Mouse (Mus musculus) layer of hippocampus, postnatal 14 days (tissue): ENCODE data around the gene Auts2. TPM values are rescaled to one million over a fixed set of nuclear protein-coding genes. Genes with fewer than 3 reads are reported as not detected.
A peak's percentile ranks its signal among the peaks of the same experiment; 100 is the strongest.

Experiments
- DNase-seq, 2 experiments: peaks; one replicate each; pipeline ENCODE4 v3.0.0; 2021 to 2022; ENCODE audit warnings: low spot score in 2 of 2, mixed read lengths in 1 of 2
- total RNA-seq, 2 experiments: library from RNA; stranded (reverse); gene quantifications; 2 replicates each; pipeline ENCODE4 v1.2.3; 2021

Gene Auts2
- total RNA-seq, 2 experiments from 2014 or later = 134 to 151 TPM

DNA sequence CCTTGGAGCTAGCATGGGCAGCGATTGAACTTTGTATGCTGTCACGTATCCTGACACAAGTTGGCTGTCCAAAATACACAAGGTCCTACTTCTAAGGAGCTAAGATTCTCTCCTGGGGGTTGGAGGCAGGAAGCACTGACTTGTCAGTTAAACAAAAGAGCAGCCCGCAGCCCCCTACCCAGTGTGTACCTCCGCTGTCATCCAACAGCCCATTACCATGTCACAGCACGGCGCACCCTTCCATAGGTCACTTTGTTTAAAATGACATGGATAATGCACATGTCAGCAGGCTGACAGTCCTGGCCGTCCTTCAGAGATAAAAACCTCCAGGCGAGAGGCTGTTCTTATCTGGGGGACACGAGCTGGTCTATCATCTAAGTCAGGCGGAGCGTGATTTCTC, 773.9 kb downstream of the Auts2 start:
- DNase-seq = no peak

DNA sequence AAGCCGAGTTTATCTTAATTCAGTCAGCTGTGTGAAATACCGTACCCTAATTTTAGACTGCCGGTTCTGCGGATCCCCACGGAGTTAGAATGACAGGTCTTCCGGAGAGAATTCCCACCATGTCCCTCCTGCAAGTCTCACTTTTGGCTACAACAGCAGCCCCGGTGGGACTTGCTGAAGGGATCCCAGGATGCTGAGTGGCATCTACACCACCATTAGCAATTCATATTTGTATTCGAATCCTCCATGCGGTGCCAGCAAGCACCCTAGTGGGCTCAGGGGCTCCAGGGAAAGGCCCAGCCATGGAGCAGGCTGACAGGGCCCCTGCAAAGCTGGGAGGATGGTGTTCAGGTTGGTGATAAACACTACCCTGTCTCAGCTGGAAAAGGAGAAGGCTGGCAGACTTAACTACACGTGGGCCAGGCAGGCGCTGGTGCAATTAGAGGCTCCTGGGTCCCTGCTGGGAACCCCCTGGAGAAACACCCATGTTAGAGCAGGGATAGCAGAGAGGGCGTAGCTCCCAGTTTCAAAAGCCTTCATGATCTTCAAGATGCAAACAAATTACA, 775.4 kb downstream of the Auts2 start:
- no peak for DNase-seq

DNA sequence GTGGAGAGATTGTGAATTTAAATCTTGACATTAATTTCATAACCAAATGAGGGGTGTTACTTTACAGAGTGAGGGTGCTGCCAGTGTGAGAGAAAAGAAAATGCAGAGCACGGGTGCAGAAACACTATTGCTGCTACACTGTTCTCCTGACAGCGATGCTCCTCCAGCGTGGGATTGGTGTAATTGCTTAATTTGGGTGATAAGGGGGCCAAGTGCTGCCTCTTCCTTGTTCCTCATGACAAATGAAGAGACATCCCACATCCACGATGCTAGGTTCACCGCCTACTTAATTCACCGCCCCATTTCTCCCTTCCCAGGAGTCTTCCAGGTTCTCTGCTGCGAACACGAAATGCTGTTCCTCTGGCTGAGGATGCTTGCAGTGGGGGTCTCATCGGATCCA, 776.0 kb downstream of the Auts2 start:
- DNase-seq = no peak

DNA sequence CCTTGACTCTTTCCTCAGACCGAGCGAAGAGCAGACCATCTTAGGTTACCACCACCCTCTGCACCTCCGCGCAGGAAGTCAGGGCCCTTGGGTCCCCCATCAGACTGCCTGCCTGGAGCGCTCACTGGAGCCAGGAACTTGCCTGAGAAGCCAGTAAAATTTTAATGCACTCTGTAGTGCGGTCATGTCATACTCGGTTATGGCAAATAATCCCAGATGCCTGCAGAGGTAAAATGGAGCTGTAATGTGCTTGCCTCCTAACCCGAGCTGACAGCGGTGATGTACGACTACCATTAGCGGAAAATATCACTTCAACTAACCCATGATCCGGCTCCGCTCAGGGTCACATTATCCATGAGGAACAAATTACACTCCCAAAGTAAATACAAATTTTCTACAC, 783.7 kb downstream of the Auts2 start:
- no peak for DNase-seq

DNA sequence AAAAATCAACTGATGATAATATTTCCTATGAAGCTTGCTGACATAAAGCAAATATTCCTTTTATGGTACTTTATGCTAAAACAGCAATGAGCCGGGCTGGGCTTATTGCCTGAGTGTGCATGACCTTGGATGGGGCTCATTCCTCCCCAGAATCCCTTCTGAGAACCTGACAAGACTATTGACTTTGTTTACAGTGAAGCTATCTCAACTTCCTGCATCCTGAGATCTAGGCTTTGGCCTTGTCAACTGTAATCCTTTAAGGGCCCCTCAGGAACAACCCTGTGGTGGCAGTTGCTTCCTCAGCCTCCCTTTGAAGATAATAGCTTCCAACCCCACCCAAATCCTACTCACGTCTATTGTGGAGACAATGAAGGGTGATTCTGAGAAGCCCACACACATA, 792.8 kb downstream of the Auts2 start:
- no peak for DNase-seq

DNA sequence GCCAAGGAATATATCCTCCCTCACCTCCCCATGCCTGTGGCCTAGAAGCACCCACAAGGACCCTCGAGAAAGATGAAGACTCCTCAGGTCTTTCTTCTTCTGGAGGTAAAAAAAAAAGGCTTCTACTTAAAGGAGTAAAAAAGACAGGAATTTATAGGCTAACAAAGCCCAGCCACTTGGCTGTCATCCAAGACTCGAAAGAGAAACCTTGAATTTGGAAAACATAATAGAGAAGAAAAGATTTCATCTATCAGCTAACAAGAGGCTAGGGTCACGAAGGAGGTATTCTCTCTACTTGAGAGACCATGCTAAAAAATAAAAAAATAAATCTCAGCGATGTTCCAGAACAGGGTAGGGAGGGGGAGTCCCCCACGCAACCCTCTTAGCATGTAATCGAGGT, 793.9 kb downstream of the Auts2 start:
- no peak for DNase-seq

DNA sequence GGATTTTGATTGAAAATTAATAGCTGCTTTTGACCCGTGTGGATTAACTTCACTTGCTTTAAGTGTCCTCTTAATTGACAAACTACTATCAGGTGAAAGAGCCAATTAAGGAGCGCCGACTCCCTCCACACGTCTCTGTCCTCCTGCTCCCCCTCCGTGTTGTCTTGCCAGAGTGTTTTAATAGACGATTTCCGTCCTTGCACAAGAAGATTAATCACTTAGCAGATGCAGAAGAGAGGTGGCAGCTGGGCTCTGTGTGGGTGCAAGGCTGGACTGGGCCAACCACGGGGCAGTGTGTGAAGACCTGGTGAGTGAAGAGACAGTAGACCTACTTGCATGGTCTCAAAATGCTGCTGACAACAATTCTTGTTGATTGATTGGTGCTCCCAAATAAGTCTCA, 800.1 kb downstream of the Auts2 start:
- DNase-seq = no peak

DNA sequence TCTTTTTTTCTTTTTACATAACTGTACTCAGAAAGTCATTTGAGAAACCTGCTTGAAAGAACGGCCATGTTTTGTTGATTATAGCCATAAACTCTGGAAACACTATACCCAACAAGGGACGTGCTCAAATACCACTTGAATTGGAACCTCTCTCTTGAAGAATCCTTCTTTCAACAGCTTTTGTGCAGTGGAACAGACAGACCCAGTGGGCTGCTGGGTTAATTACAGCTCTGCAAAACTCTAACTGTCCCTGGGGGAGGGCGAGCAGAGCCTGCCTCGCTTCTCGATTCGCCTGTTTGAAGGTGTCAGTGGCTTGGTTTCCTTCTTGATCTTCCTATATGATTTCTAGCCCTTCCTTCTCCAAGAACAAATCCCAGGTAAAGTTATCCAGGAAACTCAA, 805.7 kb downstream of the Auts2 start:
- DNase-seq = no peak

DNA sequence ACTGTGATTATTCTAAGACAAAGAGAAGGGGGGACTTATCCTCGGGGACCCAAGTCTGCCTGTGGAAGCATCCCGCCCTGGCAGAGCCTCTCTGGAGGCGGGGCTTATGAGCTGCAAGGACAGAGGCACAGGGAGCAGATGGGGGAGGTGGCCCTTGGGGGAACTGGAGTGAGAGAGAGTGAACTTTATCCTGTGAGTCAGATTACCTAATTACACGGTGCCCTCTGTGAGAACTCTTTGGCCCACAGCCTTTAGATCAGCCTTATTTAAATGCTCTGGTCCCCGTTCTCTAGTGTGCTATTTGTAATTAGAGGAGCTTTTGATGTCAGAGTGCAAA, 809.9 kb downstream of the Auts2 start:
- no peak for DNase-seq

DNA sequence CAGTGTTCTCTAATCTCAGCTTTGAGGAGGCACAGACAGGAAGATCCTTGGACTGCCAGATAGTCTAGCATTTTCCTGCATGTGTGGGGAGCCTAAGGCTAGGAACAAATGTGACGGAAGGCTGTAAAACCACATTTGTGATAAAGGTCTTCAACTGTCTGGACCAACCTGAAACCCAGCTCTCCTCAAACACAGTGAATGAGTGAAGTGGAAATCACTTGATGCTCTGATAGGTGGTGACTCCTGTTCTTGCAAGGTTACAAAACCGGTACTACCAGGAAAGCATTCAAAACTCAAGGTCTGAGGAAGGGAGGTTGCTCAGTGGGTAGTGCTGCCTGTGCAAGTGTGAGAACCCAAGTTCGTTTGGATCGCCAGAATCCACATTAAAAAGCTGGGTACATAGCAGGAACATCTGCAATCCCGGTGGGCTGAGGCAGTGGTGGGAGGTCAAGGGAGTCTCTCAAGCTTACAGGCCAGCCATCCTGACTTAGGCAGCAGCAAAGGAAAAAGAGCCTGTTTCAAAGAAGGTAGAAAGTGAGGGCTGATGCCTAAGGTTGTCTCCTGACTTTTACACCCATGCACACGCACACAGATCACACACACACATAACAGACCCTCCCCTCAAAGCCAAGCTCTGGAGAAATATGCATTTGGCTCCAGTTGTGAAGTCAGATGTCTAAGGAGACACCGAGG, 810.4 kb downstream of the Auts2 start:
- DNase-seq = no peak

DNA sequence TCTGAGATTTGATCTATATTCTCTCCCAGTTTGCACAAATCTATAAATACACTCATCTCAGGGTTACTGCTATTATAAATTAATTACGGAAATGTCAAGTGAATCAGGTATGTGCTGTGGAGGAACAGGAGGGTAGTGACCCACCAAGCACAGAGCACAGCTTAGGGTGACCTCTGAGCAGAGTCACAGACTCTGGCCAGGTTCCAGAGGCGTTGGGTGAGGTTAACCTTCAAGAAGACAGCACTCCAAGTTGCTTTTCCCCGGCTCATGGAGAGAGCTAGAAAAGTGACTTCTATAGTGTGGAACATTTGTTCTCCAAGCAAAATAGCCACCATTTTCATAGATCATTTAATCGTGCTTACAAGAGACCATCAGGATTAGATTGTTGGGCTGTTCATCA, 813.7 kb downstream of the Auts2 start:
- DNase-seq = no peak

DNA sequence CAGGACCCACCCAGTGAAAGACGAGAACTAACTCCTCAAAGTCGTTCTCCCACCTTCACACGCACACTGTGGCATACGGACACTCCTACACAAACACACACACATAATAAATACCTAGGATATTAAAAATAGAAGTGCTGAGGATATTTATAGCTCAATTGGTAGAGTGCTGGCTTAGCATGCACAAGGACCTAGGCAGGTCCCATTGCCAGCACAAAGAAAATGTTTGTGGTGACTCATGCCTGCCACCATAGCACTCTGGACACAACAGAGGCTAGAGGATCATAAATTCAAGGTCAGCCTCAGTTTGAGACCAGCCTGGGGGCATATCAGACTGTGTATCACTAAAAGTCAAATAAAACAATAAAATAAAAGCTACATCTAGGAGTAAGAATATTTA, 815.2 kb downstream of the Auts2 start:
- no peak for DNase-seq

DNA sequence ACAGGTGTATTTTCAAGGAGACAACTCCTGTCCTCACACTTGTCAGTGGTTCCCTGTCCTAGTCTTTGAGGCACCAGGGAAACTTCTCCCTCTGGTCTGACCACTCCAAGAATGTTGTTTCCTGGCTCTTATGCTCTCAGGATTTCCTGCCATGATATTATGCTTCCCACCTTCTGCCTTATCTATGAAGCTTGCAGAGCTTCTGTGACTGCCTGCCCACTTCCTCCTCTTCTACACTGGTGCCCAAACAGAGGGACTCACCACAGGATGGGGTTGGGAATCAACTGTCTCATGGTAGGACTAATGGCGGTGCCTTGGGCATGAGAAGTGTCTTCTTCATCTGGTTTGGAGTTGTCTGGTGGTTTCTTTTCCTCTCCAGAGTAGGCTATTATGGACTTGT, 818.6 kb downstream of the Auts2 start:
- DNase-seq = no peak

DNA sequence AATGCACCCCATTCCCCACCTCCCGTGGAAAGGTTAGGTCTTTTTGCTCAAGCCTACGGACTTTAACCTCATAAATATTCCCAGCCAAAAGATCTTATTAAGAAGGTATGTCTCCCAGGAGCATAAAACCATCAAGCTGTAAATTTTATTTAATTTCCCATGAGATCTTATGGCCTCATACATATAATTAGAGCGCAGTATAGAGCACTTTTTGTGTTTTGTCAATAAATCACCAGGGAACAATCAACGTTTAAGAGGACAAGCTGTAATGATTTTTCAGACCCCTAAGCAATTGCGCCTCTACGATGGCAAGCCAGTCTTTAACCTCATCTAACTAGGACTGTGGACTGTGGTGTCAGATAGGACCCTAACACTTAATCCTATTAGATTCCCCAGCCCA, 820.4 kb downstream of the Auts2 start:
- no peak for DNase-seq

DNA sequence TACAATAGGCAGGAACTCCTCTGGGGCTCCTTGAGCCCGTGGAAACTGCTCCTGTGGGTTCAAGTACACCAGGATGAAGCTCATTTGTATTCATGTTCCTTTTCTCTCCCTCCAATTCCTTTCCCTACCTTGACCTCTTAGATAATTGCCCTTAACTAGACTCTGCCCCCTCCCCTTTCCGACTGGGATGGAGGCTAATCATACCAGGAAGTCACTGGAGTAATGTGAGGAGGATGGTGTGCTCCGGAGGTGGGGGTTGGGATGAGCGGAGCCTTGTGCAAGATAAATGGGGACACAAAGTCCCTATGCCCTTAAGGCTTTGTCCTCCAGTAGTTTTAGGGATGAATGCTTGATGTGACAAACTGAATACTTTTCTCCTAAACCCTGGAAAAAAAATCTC, 820.8 kb downstream of the Auts2 start:
- DNase-seq = no peak

DNA sequence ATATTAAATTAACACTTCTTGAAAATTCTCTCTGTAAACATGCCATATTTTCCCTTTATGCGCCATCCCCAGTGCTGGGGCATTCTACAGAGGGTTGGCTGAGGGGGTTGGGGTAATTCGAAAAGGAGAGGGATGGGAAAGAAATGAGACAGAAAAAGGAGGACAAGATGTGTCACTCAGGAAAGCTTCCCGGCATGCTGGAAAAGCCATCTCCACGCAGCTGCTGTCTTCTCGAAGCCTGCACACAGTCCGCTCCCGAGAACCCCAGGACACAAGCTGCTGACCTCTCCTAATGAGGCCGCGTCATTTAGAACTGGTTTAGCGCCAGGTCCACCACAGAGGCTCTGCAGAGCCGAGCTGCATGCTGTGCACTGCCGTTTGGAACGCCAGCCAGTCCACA, 825.1 kb downstream of the Auts2 start:
- DNase-seq = peak in 1 of 2 experiments; percentile 24

DNA sequence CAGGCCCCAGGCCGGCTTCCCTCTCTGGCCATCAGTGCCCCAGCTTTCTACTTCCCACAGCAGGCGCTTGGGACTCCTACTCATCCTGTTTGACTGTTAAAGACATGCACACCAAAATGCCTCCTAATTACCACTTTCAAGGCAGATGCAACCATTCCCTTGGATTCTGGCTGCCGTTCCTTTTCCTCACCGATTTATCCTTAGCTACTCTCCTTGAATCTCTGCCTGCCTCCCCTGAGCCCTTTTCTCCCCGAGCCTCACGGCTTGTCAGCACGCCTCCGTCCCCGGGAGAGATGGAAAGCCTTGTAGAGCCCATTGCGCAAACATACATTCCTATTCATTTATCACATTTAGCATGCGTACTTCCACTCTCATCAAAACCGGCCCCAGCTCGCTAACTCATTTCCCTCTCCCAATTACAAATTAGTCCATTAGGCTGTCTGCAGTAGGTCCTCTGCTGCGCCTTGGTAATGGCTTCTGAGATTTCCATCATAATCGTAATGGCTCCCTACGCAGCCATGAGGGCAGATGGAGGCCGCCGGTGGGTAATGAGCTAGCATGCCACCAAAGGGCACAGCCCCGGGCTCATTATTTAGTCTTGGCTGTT, 825.7 kb downstream of the Auts2 start:
- no peak for DNase-seq

DNA sequence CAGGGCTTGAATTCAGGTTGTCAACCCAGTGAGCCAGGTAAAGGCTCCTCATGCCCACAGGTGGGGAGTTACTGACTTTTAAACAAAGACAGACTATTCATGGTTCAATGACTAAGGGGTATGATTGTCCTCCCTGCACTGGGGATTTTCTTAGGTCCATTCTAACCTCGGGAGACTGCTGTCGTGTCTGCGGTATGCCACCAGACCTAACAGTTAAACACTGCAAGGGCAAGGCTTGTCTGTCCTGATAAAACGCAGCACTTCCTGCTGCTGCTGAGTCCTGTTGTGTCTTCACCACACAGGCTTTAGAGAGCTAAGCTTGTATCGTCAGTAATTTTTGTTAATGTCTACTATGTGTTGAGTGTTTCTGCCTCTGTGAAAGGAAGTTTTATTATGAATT, 828.2 kb downstream of the Auts2 start:
- no peak for DNase-seq

DNA sequence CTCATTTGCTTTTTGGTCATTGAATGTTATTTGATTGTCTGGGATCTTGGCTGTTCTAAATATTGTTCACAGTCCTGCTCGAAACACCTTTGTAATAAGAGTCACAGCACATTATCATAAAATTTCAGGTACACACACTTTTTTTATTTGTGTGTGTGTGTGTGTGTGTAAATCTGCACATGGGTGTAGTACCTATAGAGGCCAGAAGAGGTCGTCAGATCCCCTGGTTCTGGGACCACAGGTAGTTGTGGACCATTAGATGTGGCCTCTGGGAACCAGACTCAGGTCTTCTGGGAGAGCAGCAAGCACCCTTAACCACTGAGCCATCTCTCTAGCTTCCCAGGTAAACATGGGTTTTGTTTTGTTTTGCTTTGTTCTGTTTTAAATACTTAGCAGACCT, 830.7 kb downstream of the Auts2 start:
- DNase-seq = no peak

DNA sequence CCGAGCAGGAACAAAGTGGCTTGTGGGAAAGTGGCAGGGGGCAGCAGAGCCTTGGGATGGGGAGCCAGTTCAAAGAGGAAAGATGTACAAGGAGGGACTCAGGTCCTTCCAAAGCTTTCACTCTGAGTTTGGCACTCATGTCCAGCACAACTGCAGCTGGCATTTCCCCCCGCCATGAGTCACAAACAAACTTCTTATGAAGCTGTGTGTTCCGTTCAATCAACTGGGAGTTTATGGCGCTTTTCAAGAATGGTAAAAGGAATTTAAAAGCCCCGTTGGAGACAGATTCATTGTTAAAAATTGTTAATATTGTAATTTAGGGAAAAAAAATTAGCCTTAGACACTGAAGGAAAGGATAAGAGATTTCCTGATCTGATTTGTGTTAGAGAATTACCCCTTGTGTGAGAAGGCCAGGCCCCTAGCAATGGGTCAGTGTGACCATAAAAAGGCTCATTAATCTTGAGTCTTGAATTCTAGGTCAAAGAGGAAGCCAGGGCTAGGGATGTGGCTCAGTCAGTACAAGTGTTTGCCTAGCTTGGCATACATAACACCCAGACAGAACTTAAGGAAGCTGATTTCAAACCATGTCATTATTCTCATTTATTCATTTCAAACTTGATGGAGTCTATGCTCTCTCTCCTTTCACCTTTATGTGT, 831.5 kb downstream of the Auts2 start:
- DNase-seq = peak in 1 of 2 experiments; percentile 28

DNA sequence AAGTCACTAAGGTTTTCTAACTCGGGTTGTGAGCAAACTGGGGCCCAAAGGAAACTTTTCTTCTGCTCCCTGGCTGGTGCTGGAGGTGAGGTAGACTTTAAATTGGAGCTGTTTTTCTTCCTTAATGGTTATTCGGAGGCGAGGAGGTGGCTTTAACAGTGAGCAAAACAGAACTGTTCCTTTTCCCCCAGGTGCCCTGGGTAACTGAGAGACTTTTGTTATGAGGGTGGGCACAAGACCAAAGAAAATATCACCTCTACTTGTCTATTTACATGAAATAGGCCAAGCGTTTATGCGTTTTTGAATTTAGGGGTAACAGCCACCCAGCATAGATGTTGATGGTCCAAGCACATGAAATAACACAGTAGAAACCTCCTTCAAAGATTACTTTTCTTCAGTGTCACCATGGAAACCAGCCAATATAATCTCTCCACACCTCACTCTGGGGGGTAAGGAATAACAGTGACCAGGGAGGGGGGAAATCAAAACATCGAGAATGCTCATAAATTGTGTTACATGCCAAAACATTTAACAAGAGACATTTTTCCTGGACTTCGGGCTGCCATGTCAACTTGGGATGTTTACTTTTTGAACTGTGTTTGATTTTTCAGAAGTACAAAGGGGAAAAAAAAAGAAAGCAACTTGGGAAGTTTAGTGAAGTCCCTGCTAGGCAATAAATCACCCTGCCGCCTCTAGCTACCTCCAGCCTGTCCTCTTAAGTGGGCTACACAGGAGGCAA, 832.2 kb downstream of the Auts2 start:
- no peak for DNase-seq

DNA sequence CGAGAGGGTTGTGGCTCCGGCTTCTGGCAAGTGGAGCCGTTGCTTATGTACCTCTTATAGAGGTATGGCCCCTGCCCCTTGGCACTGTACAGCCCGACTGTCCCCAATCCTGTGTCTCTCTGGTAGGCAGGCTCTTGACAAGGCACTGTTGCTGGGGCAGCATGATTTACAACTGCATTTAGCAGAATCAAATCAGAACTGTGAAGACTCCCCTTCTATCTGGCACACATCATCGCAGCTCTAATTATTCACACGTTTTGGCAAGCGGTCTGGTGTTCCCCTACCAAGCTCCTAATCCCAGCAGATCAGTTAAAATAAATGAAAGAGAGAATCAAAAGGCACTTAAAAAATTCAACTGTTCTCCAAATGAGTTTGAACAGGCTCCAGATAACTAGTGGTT, 835.7 kb downstream of the Auts2 start:
- peak; percentile 53 to 89 for DNase-seq
